23 mouse cellular contexts compared by ENCODE assay signal in genomic region chr11:101457631-101458030, GRCm38 (mm10). TPM values are rescaled to one million over a fixed set of nuclear protein-coding genes. Genes with fewer than 3 reads are reported as not detected.
"Had no signal": no experiment of that assay in that cellular context is flagged by ENCODE, and none has a peak within 500 bp of the region (broad histone marks: within the 10 kb centered on the region; RNA-seq: fewer than 3 reads in every experiment).

No protein-coding gene starts in this region.

- DNase-seq: gastrocnemius, postnatal 14 days; gastrocnemius, postnatal 36 days; heart, adult 18-20 months; heart, postnatal 14 days; heart, postnatal 36 days; kidney, adult 11 months; kidney, adult 2 months; kidney, adult 9 months; kidney, postnatal 10 days; kidney, postnatal 25 days; layer of hippocampus, adult 9-11 months; layer of hippocampus, postnatal 36 days; left cerebral cortex, postnatal 4 days had no signal

- H3K9me3 ChIP-seq: heart, embryonic 10.5 days; heart, embryonic 12.5 days; hindbrain, embryonic 15.5 days; limb, embryonic 13.5 days; limb, embryonic 15.5 days; liver, embryonic 12.5 days had no signal

- H3K4me2 ChIP-seq: heart, embryonic 12.5 days; hindbrain, embryonic 15.5 days; limb, embryonic 13.5 days; limb, embryonic 15.5 days; liver, embryonic 12.5 days had no signal

- H3K27me3 ChIP-seq: heart, embryonic 12.5 days; hindbrain, embryonic 15.5 days; limb, embryonic 13.5 days; limb, embryonic 15.5 days; liver, embryonic 12.5 days had no signal

- ATAC-seq: hindbrain, postnatal 0 days; intestine, embryonic 16.5 days; liver, embryonic 12.5 days had no signal

- H3K9ac ChIP-seq: heart, embryonic 12.5 days; hindbrain, embryonic 15.5 days; limb, embryonic 13.5 days; limb, embryonic 15.5 days; liver, embryonic 12.5 days; liver, embryonic 14.5 days had no signal

- H3K4me3 ChIP-seq: heart, embryonic 10.5 days; heart, embryonic 12.5 days; hindbrain, embryonic 15.5 days; limb, embryonic 13.5 days; limb, embryonic 15.5 days; liver, embryonic 12.5 days had no signal

- H3K27ac ChIP-seq: heart, embryonic 10.5 days; hindbrain, embryonic 15.5 days; hindbrain, postnatal 0 days; limb, embryonic 13.5 days; limb, embryonic 15.5 days; liver, embryonic 12.5 days; liver, embryonic 14.5 days had no signal

RNA-seq across cellular contexts. Expression of gene Ptges3l, which starts 32.5 kb away (rescaled TPM):
- total RNA-seq: hematopoietic stem cell, adult 5-6 weeks had no signal
